Mouse (Mus musculus): ENCODE measurements around the gene Ciao2a. TPM values are rescaled to one million over a fixed set of nuclear protein-coding genes. Genes with fewer than 3 reads are reported as not detected.
A peak's percentile ranks its signal among the peaks of the same experiment; 100 is the strongest.

The Ciao2a gene
- polyA plus RNA-seq, 1 experiment: 29.0 TPM

DNA sequence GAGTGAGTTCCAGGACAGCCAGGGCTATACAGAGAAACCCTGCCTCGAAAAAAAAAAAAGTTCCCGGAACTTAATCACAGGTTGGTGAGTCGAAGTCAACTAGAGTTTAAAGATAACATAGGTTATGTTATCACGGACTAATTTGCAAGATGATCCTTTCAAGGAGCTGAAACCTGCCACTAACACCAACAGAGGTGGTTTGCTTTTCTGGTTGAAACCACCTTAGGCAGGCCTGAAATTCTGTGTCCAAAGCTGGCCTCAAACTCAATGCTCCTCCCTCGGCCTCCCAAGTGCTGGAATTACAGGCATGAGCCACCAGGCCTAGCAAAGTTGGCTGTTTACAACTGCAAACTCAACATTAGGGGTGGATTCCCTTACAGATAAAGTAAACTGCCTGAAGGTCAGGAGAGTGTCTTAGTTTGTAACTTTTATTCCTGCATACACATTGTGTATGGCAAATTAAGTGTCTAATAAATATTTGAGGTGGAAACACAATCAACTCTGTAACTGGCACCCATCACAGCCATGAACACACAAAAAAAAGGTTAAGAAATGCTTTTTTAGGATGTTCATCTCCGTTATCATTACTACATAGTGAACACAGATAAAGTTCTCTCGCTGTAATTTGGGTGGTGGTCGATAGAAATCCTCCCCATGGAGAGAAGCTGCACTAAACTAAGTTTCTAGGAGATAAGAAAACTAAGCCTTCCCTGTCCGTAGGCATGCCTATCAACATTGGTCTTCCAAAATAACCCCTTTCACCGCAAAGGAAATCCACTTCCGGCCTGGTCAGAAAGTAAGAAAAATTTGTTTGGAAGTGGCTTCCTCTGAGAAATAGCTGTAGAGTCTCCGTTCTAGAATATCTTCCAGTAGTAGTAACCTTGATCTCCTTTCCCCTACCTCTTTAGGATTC, 612 bp upstream of the Ciao2a start:
- no peak overlapping the region for H3K27ac ChIP-seq (ENCODE audit: insufficient read depth, low read length)
- H3K4me3 ChIP-seq (ENCODE audit: insufficient read depth, low read length): peak overlapping the region; percentile 60; the same call in 1 of the 2 replicates
- no peaks in the 10 kb centered on the region; the same call in 1 of the 2 replicates for H3K4me1 ChIP-seq (ENCODE audit: control insufficient read depth, insufficient read depth, low read length)
- TF ChIP-seq CTCF (IDR thresholded peaks at IDR 0.05; ENCODE audit: extremely low read depth, insufficient read depth, low read length) (no peak), POLR2A (IDR thresholded peaks at IDR 0.05; ENCODE audit: extremely low read depth, insufficient read depth, low read length) (no peak)

- Histone ChIP-seq H3K27ac (ENCODE audit: insufficient read depth, low read length) (no peak overlapping the region), H3K4me1 (ENCODE audit: control insufficient read depth, insufficient read depth, low read length) (no peaks in the 10 kb centered on the region; the same call in 1 of the 2 replicates), H3K4me3 (ENCODE audit: insufficient read depth, low read length) (peak overlapping the region; percentile 60)
- TF ChIP-seq CTCF (IDR thresholded peaks at IDR 0.05; ENCODE audit: extremely low read depth, insufficient read depth, low read length): no peak
- no peak for TF ChIP-seq POLR2A (IDR thresholded peaks at IDR 0.05; ENCODE audit: extremely low read depth, insufficient read depth, low read length)
Observed at GRCm38 (mm10) chr9:66127193-66127546, 759 bp downstream of the Ciao2a start.

- H3K4me1 ChIP-seq (ENCODE audit: control insufficient read depth, insufficient read depth, low read length): no peaks in the 10 kb centered on the region
- no peak overlapping the region for H3K27ac ChIP-seq (ENCODE audit: insufficient read depth, low read length)
- TF ChIP-seq POLR2A (IDR thresholded peaks at IDR 0.05; ENCODE audit: extremely low read depth, insufficient read depth, low read length) (no peak), CTCF (IDR thresholded peaks at IDR 0.05; ENCODE audit: extremely low read depth, insufficient read depth, low read length) (no peak)
- no peak overlapping the region for H3K4me3 ChIP-seq (ENCODE audit: insufficient read depth, low read length)
Observed at GRCm38 (mm10) chr9:66127884-66128283, 1.5 kb downstream of the Ciao2a start.

DNA sequence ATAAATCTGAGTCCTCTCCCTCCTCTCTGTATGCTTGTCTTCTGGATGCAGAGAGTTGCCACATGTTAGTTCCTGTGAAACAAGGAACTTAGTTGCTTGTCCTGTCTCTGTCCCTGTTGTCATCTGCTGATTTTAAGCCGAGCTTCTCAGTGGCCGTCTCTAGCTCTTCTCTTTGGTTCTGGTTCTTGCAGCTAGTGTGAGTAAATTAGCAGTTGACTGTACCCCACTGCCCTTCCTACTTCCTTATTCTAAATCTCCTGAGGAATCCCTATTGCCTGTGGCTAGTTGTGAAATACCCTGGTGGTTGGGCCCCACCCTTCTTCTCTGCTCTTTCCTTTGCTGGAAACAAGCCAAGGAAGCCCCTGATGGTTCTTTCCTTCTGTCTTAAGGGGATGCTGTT, 5.1 kb downstream of the Ciao2a start:
- no peak for TF ChIP-seq CTCF (IDR thresholded peaks at IDR 0.05; ENCODE audit: extremely low read depth, insufficient read depth, low read length)
- H3K4me1 ChIP-seq (ENCODE audit: control insufficient read depth, insufficient read depth, low read length): no peaks in the 10 kb centered on the region
- H3K27ac ChIP-seq (ENCODE audit: insufficient read depth, low read length): no peak overlapping the region
- no peak overlapping the region for H3K4me3 ChIP-seq (ENCODE audit: insufficient read depth, low read length)

- no peak overlapping the region for H3K27ac ChIP-seq (ENCODE audit: insufficient read depth, low read length)
- TF ChIP-seq POLR2A (IDR thresholded peaks at IDR 0.05; ENCODE audit: extremely low read depth, insufficient read depth, low read length) (no peak), CTCF (IDR thresholded peaks at IDR 0.05; ENCODE audit: extremely low read depth, insufficient read depth, low read length) (peak; percentile 41)
- H3K4me1 ChIP-seq (ENCODE audit: control insufficient read depth, insufficient read depth, low read length): no peaks in the 10 kb centered on the region
Observed at GRCm38 (mm10) chr9:66135967-66136366, 9.6 kb downstream of the Ciao2a start.

GRCm38 (mm10) chr9:66138193-66138592, 11.8 kb downstream of the Ciao2a start:
- no peaks in the 10 kb centered on the region for H3K4me1 ChIP-seq (ENCODE audit: control insufficient read depth, insufficient read depth, low read length)
- H3K27ac ChIP-seq (ENCODE audit: insufficient read depth, low read length): no peak overlapping the region
- no peak for TF ChIP-seq CTCF (IDR thresholded peaks at IDR 0.05; ENCODE audit: extremely low read depth, insufficient read depth, low read length)
- TF ChIP-seq POLR2A (IDR thresholded peaks at IDR 0.05; ENCODE audit: extremely low read depth, insufficient read depth, low read length): no peak
- no peak overlapping the region for H3K4me3 ChIP-seq (ENCODE audit: insufficient read depth, low read length)

More at GRCm38 (mm10) chr9:66135967-66136366, 9.6 kb downstream of the Ciao2a start:
- no peak overlapping the region for H3K4me3 ChIP-seq (ENCODE audit: insufficient read depth, low read length)

GRCm38 (mm10) chr9:66142265-66142664, 15.9 kb downstream of the Ciao2a start:
- no peaks in the 10 kb centered on the region for H3K4me1 ChIP-seq (ENCODE audit: control insufficient read depth, insufficient read depth, low read length)
- no peak overlapping the region for H3K4me3 ChIP-seq (ENCODE audit: insufficient read depth, low read length)
- TF ChIP-seq POLR2A (IDR thresholded peaks at IDR 0.05; ENCODE audit: extremely low read depth, insufficient read depth, low read length) (no peak), CTCF (IDR thresholded peaks at IDR 0.05; ENCODE audit: extremely low read depth, insufficient read depth, low read length) (no peak)
- no peak overlapping the region for H3K27ac ChIP-seq (ENCODE audit: insufficient read depth, low read length)

DNA sequence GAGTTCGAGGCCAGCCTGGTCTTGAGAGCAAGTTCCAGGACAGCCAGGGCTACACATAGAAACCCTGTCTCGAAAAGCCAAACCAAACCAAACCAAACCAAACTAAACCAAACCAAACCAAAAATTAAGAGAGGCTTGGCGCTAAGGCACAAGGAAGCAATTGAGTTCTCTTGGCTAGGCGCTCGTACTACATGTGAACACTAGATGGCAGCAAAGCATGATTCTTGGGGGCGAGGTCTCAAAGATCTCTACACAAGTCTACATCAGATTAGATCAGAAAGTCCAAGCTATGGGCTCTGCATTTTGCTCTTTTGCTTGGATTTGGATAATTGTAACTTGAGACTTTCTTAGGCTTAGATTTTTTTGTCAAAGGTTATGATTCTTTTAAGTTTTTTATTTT, 17.8 kb downstream of the Ciao2a start:
- TF ChIP-seq POLR2A (IDR thresholded peaks at IDR 0.05; ENCODE audit: extremely low read depth, insufficient read depth, low read length) (no peak), CTCF (IDR thresholded peaks at IDR 0.05; ENCODE audit: extremely low read depth, insufficient read depth, low read length) (peak; percentile 94)
- H3K27ac ChIP-seq (ENCODE audit: insufficient read depth, low read length): no peak overlapping the region
- no peak overlapping the region for H3K4me3 ChIP-seq (ENCODE audit: insufficient read depth, low read length)
- H3K4me1 ChIP-seq (ENCODE audit: control insufficient read depth, insufficient read depth, low read length): no peaks in the 10 kb centered on the region

- Histone ChIP-seq H3K4me1 (ENCODE audit: control insufficient read depth, insufficient read depth, low read length) (no peaks in the 10 kb centered on the region), H3K27ac (ENCODE audit: insufficient read depth, low read length) (no peak overlapping the region), H3K4me3 (ENCODE audit: insufficient read depth, low read length) (no peak overlapping the region)
- TF ChIP-seq POLR2A (IDR thresholded peaks at IDR 0.05; ENCODE audit: extremely low read depth, insufficient read depth, low read length): no peak
- no peak for TF ChIP-seq CTCF (IDR thresholded peaks at IDR 0.05; ENCODE audit: extremely low read depth, insufficient read depth, low read length)
Observed at GRCm38 (mm10) chr9:66146141-66146540, 19.7 kb downstream of the Ciao2a start.

DNA sequence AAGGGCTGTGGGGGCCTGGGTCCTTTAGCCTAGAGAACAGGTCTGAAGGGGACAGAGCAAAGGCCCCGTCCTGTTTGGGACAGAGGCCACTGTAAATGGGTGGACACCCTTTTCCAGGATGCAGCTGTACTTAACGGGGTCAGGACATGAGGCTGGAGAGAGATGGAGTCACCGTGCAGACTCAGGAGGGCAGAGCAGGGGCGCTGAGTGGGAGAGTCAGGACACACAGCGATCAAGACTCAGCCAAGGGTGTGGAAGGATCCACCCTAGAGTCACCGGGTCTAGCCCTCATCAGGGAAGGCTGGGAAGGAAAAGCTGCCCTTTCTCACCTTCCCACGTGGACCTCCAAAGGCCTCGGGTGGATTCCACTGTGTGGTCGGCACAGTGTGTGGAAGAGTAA, 25.6 kb downstream of the Ciao2a start:
- no peaks in the 10 kb centered on the region for H3K4me1 ChIP-seq (ENCODE audit: control insufficient read depth, insufficient read depth, low read length)
- no peak overlapping the region for H3K27ac ChIP-seq (ENCODE audit: insufficient read depth, low read length)
- TF ChIP-seq POLR2A (IDR thresholded peaks at IDR 0.05; ENCODE audit: extremely low read depth, insufficient read depth, low read length) (no peak), CTCF (IDR thresholded peaks at IDR 0.05; ENCODE audit: extremely low read depth, insufficient read depth, low read length) (no peak)
- H3K4me3 ChIP-seq (ENCODE audit: insufficient read depth, low read length): no peak overlapping the region

Data from cortical plate, adult 2 months (tissue).